ENCODE assay signal across 24 mouse cellular contexts in genomic region chr14:11902794-11903193, GRCm38 (mm10).
"Had no signal": no experiment of that assay in that cellular context is flagged by ENCODE, and none has a peak within 500 bp of the region (broad histone marks: within the 10 kb centered on the region; RNA-seq: fewer than 3 reads in every experiment).

No protein-coding gene starts in this region.

- H3K4me1 ChIP-seq: heart, embryonic 10.5 days; kidney, embryonic 15.5 days; limb, embryonic 15.5 days; liver, embryonic 12.5 days had no signal

- H3K4me3 ChIP-seq: heart, embryonic 10.5 days; heart, embryonic 12.5 days; hindbrain, embryonic 13.5 days; hindbrain, embryonic 15.5 days; kidney, embryonic 15.5 days; limb, embryonic 13.5 days; limb, embryonic 15.5 days; liver, embryonic 12.5 days had no signal

- H3K4me2 ChIP-seq: heart, embryonic 12.5 days; hindbrain, embryonic 13.5 days; hindbrain, embryonic 15.5 days; kidney, embryonic 15.5 days; limb, embryonic 13.5 days; limb, embryonic 15.5 days; liver, embryonic 12.5 days had no signal

- H3K27me3 ChIP-seq: heart, embryonic 12.5 days; hindbrain, embryonic 13.5 days; hindbrain, embryonic 15.5 days; kidney, embryonic 15.5 days; limb, embryonic 13.5 days; limb, embryonic 15.5 days; liver, embryonic 12.5 days had no signal

- ATAC-seq: hindbrain, postnatal 0 days; intestine, embryonic 16.5 days; liver, embryonic 12.5 days had no signal

- H3K27ac ChIP-seq: heart, embryonic 10.5 days; hindbrain, embryonic 13.5 days; hindbrain, embryonic 15.5 days; hindbrain, postnatal 0 days; kidney, embryonic 15.5 days; kidney, postnatal 0 days; limb, embryonic 13.5 days; limb, embryonic 15.5 days; liver, embryonic 12.5 days; liver, embryonic 14.5 days had no signal

- H3K9ac ChIP-seq: heart, embryonic 12.5 days; hindbrain, embryonic 13.5 days; hindbrain, embryonic 15.5 days; kidney, embryonic 15.5 days; limb, embryonic 13.5 days; limb, embryonic 15.5 days; liver, embryonic 12.5 days; liver, embryonic 14.5 days had no signal

- H3K9me3 ChIP-seq: heart, embryonic 10.5 days; heart, embryonic 12.5 days; hindbrain, embryonic 13.5 days; hindbrain, embryonic 15.5 days; kidney, embryonic 15.5 days; limb, embryonic 13.5 days; limb, embryonic 15.5 days; liver, embryonic 12.5 days had no signal

- DNase-seq: gastrocnemius, postnatal 14 days; heart, adult 18-20 months; heart, postnatal 10 days; heart, postnatal 36 days; kidney, adult 11 months; kidney, adult 2 months; kidney, adult 9 months; kidney, postnatal 14 days; kidney, postnatal 36 days; layer of hippocampus, adult 9-11 months; layer of hippocampus, postnatal 36 days; left cerebral cortex, postnatal 4 days had no signal

- H3K36me3 ChIP-seq: heart, embryonic 10.5 days; heart, embryonic 12.5 days; hindbrain, embryonic 13.5 days; hindbrain, embryonic 15.5 days; kidney, embryonic 15.5 days; limb, embryonic 13.5 days; limb, embryonic 15.5 days; liver, embryonic 12.5 days had no signal
